Mouse (Mus musculus): ENCODE measurements around the gene Stat6.

Gene Stat6

DNA sequence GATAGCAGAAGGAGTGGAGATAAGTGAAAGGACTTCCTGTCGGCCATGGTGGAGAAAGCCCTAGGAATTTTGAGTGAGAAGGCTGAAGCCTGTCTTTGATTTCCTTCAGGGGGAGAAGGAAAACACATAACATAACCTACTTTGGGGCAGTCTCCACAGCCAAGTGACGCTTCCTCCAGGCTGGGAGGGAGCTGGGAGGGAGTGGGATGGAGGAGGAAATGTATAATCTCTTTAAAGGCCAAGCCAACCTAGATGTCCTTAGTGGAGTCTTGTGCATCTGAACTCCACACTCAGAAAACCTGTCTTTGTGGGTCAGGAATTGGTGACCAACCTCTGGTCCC lies 27.8 kb upstream of the Stat6 start:
- no peak for DNase-seq (ENCODE audit: low read depth, low spot score)

DNA sequence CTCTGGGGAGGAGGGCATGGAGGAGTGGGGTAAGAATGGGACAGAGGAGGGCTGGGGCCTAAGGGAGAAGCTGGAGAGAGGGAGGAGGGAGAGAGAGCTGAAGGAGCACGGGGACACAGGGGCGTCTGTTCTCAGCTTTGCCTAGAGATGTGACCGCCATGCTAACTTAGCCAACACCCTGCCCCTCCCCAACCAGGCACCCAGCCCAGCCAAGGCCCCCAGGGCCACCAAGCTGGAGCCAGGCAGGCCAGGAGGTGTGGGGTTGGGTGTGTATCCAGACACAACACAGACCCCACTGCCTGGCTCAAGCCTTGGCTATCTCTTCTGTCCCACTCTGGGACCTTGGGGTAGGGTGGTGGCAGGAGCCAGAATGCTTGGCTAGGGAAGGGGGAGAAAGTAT lies 27.2 kb upstream of the Stat6 start:
- no peak for DNase-seq (ENCODE audit: low read depth, low spot score)

DNA sequence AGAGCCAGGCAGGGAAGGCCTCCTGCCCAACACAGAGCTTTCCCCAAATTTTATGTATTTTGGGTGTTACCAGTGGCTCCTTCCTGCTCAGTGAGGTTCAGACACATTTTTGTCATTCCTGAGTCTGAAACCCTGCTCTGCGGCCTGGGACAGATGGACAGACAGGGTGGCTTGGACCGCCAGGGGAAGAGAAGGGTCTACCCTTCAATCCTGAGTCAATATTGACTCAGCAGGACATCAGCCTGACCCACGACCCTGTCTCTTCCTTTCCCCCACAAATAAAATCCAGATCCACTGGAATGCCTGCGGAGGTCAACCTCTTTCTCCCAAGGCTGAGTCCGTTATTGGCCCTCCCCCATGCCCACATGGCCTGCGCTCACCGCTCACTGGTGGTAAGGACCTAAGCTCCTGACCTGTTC lies 26.5 kb upstream of the Stat6 start:
- DNase-seq (ENCODE audit: low read depth, low spot score) = no peak

DNA sequence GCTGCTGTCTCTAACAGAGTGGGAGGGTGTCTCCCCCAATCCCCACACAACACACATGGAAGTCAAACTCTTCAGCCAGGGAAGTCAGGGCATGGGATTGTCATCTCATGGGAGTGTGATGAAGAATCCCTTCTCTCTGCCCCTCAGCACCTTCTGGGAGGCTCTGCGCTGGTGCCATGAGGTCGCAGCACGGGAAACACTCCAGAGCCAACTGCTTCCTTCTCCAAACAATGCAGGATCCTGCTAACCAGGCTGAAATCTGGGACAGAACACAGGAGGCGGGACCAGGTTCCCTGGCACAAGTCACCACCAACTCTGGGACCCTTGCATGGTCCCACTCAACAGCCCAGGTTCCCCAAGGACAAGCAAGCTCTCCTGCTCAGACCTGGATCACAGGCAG lies 25.5 kb upstream of the Stat6 start:
- DNase-seq (ENCODE audit: low read depth, low spot score) = no peak

DNA sequence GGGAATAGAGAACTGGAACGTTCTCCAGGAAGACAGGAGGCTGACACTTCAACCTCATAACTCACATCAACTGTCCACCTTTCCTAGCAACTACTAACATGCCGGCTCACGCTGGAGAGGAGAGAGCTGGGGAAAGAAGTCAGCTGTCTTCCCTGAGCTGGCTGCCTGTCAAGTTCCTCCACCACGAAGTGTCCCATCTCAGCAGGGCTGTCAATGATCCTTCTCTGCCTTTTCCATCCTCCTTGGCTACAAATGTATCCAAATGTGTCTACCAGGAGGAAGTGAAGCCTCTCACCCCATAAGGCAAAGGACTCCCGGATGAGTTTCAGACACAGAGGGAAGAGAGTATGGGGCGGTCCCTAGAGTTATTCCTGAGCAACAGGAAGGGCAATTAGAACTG lies 24.6 kb upstream of the Stat6 start:
- no peak for DNase-seq (ENCODE audit: low read depth, low spot score)

DNA sequence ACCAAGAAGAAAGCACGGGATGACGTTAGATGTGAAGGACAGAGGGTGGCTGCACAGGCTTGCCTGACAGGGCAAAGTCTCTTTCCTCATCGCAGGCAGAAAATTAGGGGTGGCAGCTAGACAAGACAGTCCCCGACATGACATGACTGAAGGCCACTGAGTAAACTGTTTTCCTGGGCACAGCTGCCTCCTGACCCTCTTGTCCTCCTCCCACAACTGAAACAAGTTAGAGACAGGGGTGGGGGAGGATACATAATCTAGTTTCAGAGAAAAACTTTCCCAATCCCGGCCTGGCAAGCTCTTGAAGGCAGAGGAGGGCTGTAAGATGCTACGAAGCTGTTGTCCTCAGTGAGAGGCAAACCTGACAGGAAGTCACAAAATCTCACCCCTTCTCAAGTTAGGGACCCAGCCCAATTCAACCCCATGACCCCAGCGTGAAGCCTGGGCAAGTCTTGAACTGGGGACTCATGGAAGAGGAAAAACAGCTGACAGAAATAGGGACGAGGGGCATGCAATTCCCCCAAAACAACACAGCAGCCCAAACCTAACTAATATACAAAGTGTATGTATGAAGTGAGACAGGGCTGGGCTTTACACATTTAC lies 23.6 kb upstream of the Stat6 start:
- no peak for DNase-seq (ENCODE audit: low read depth, low spot score)

DNA sequence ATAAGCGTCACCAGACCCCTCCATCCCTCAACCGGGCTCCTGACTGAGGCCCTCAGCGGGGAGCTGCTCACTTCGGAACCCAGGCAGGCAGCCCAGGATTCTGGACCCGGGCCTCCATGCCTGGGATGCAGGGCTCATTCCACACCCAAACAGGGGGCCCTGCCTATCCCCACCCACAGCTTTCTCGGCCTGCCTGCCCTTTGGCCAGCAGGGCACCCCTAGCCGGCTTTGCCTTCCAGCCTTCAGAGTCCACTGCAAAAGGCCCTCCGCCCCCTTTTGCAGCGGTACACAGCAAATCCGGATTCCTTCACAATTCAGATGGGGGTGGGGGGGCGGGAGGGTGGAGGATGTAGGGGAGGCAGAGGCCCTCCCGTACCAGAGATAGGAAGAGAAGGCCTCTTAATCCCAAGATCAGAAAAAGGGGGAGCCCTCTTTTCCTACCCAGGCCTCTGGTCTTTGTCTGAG lies 22.8 kb upstream of the Stat6 start:
- DNase-seq (ENCODE audit: low read depth, low spot score) = no peak

DNA sequence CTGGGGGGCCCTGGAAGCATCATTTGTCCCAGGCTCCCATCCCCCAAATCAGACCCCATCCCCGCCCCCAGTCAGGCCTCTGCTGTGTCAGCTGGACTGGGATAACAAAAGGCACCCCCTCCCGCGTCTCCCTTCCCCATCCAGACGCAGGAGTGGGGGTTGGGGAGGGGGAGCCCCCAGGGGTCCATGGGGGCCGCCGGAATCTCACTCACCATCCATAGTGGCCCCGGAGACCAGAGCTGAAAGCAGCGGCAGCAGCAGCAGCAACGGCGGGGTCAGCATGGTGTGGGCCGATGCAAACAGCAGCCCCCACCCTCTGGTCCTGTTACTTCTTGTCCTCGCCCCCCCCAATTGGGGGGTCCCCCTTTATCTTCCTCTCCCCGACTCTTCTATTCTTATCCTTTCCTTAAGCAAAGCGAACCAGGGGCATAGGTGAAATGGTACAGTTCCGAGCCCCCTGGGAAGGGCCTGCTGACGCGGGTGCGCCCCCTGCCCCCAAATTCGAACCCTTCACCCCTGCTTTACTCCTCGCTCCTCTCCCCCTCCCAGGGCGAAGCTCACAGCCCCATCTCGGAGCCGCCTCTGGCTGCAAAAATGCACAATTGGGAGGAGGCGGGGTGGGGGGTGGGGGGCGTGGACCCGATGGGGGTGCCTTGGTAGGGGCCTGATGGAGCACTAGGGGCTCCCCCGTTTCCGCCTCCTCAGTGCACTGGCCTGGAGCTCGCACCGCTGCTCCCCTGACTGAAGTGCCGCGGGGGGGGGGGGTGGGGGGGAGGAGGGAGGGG lies 22.2 kb upstream of the Stat6 start, which contains the start of gene Lrp1:
Lrp1 (minus strand) TSS at position 743 of the 785 bp plus-strand sequence.
- no peak for DNase-seq (ENCODE audit: low read depth, low spot score)

DNA sequence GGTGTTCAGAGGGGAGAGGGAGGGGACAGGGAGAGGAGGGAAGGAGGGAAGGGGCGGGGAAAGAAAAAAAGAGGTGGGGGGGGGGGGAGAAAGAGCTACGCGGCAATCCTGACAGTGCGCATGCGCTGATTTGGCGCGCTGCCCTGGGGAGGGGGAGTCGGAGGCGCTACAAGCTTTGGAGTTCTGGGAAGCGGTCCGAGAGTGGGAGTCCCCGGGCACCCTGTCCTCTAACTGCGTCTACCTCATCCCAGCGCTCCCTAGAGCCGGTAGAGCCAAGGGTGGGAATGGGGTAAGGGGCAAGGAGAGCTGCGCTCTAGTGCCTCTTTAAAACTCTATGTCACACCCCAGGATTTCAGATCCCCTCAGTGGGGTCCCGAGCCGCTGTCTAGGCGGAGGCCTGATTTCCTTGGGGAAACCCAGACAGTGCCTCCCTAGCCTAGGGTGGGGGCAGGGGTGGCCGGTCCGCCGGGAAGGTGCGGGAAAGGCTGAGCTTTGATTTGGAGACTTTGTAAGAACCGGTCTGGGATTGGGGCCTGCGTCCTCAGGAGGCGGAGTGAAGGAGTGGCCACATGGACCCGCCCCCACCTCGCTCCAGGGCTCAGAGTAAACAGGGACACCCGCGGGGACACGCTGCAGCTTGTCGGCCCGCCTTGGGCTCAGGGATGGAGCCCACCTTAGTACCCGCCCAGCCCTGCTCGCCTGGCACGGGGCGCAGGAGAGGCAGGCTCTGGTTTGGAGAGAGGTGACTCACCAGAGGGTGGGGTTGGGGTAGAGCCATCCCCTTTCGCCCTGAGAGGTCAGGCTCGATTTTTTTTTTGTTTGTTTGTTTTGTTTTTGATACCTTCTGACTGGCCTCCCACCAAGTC lies 21.4 kb upstream of the Stat6 start:
- DNase-seq (ENCODE audit: low read depth, low spot score) = no peak

DNA sequence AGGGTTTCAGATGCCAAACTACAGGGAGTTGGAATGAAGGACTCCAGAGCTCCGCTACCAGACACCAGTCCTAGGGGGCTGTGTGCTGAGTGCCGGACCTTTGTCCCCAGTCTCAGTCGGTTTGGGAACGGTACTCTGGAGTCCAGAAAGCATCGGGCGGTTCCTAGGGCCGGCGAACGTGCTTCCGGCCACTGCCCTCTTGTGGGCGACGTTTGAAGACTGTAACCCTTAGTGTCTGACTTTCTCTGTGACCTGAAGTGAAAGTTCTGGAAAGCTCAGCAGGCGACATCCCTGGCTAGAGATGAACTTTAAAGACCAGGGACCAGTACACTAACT lies 20.8 kb upstream of the Stat6 start:
- DNase-seq (ENCODE audit: low read depth, low spot score) = no peak

DNA sequence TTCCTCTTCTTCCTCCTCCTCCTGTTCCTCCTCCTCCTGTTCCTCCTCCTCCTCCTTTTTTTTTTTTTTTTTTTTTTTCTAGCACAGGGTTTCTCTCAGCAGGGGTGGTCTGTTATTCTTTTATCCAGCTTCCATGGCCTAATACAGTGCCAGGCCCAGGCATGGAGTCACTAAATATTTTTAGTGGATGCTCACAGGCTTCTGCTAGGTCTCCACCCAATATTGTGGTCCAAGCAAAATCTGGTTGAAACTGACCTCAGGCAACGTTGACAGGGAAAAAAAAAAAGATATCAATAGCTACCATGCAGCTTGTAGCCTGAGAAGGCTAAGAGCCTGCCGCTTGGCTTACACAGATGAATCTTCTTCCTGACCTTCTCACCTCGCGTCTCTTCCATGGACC lies 20.1 kb upstream of the Stat6 start:
- no peak for DNase-seq (ENCODE audit: low read depth, low spot score)

DNA sequence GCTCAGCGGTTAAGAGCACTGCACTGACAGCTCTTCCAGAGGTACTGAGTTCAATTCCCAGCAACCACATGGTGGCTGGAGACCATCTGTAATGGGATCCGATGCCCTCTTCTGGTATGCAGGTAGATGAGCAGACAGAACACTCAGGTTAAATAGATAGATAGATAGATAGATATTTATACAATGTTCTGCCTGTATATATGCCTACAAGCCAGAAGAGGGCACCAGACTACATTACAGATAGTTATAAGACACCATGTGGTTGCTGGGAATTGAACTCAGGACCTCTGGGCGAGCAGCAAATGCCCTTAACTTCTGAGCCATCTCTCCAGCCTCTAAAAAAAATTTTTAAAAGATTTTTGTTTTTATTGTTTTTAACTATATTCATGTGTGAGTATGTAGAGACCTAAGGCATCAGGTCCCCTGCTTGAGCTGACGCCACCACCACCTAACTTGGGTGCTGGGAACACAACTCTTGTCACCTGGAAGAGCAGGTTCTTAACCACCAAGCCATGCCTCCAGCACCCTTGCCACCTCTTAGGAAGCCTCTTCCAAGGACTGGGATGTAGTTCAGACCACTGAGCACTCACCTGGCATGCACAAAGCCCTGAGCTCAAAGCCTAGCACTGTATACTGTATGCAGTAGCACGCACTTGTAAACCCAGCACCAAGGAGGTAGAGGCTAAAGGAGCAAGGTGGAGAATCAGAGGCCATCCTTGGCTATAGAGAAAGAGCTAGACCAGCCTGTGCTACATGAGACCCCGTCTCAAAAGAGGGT lies 19.2 kb upstream of the Stat6 start:
- DNase-seq (ENCODE audit: low read depth, low spot score) = no peak

DNA sequence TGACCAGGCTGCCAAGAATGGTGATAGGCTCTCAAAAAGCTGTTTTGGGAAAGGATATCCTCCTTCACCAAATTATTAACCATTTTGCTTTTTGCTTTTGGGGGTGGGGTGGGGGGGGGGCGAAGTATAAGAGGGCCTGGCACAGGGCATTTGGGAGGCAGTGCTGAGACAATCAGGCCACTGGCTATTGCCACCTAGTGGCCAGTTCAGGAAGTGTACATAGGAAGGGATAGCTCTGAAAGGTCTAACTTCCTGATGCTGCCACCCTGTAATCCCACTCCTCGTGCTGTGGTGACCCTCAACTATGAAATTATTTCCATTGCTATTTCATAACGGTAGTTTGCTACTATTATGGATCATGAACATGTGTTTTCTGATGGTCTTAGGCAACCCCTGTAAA lies 16.4 kb upstream of the Stat6 start:
- peak; percentile 9 for DNase-seq (ENCODE audit: low read depth, low spot score)

DNA sequence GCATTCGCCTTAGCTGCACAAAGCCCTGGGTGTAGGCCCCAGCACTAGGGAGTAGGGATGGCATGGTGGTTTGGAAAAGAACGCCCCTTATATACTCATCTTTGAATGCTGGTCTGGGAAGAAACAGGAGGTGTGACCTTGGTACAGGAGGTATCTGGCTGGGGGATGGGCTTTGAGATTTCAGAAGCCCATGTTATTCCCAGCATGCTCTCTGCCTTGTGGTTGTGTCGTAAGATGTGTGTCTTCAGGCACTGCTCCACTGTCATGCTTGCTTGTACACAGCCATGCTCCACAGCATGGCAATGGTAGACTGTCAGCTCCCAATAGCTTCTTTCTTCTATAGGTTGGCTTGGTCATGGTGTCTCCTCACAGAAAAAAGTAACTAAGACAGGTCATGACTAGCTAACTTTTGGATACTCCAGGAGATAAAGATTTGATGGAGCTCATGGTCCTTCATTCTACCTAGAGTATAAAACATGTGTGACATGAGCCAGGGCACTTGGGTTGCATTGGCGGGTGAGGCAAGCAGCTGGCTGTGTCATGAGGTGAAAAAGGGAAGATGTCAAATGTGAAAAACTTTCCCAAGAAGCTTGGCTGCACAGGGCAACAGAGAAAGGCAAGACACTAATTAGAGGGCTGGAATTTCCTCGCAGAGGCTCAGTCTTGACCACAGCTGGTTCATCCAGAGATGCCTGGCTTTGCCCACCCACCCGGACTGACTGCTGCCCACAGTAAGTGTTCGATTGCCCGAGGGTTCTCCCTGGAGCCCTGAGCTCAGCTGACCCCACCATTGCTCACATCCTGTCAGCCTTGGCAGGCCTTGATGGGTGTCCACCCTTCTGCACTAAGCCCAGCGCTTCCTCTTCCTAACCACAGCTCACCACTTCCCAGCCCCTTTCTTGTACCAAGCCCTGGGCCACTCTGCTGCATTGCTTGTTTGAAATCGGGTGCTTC lies 11.2 kb upstream of the Stat6 start:
- no peak for DNase-seq (ENCODE audit: low read depth, low spot score)

DNA sequence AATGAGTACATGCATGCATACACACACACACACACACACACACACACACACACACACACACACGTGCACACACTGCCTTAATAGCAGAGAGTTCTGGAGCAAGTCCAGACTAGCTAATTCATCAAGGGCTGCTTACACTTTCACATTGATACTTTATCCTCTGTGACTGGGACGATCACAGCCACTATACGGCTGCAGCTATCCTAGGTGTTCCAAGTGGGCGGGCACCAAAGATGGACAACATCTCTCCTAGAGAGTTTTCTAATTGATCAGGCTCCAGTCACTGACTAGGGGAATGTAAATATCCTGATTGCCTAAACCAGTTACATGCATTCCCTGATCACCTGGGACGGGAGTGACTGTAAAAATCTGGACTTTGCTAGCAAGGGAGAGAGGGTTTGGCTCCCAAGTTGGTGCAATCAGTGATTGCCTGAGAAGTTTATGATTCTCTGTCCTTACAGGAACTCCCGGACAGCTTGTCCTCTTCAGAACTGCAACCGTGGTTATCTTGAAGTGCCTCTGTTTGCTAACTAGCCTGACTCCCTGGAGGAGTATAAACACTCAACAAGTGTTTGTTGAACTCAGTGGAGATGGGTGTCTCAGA lies 10.0 kb upstream of the Stat6 start:
- no peak for DNase-seq (ENCODE audit: low read depth, low spot score)

DNA sequence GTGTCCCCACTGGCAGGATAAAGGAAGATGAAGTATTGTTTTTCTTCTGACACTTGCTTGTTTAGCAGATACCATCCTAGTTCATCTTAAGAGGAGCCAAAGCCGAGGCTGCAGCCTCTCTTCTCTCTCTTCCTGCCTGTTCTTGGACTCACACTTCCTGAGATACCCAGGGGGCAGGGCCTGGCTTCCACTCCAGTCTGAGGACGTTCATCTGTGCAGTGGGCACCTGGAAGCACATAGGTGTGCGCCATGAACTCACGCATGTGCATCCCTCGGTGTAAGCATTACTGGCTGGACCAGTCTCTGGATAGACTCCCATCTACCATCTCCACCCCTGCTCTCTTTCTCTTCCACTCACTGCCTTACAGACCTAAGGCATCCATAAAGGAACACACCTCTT lies 2.4 kb upstream of the Stat6 start:
- DNase-seq (ENCODE audit: low read depth, low spot score) = no peak

DNA sequence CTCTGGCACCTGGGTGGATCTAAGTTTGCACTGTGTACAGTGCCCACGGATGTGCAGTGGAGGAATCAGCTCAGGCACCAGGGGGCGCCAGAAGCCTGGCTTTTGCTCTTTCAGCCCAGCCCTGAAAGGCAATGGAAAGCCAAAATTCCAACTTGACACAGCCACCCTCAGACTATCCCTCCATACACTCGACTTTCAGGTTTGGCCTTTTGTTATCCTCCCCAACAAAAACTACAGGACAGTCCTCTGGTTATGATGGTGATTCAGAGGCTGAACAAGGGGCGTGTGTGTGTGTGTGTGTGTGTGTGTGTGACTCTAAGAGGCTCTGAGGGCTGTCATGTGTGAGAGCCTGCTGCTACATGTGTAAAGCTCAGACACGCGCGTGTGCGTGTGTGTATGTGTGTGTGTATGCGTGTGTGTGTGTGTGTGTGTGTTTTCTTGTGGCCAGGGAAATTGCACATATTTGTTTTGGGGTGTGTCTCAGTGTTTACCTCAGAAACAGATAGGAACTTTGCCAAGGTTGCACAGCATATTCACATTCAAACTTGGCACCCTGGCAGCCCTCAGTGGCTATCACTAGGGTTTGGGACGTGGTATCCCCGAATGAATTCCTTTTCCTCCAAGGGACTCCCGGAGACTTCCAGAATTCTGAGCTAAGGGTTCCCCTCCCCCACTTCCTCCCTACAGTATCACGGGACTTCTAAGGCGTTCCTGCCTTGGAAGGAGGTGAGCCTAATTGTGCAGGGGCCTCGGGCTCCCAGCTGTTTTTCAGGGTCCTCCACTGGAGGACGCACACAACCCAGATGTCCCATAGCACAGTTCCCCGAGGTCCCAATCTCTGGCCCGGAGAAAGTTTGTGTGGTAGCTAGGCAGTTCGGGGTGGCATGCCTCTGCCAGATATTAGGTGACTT lies 670 bp upstream of the Stat6 start:
- DNase-seq (ENCODE audit: low read depth, low spot score) = peak; percentile 68

DNA sequence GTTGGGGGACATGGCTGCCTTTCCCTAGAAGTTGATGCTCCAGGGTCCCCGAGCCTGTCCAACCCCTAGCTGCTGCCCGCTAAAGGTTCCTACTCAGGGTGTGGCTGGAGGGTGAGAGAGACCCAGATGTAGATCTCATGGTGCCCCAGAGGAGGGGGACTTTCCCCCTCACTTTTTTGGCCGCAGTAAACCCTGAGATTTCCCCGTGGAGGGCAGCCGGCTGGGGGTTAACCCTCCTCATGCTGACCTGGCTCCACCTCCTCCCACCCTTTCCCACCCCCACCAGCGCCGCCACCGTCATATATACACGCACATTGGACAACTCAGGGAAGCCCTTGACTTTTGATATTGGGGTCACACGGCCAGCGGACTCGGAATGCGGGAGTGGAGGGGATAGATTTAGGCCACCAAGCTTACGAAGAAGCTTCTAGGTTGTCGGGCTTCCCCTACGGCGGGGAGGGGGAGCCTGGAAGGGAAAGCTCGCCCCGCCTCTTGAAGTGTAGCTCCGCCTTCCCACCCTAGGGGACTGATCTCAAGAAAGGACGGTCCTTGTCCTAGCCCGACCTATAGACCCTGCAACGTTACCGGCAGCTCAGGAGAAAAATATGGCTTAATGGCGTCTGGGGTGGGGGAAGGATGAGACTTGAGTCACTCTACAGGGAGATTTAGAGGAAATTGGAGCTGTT lies 910 bp downstream of the Stat6 start:
- peak; percentile 49 for DNase-seq (ENCODE audit: low read depth, low spot score)

DNA sequence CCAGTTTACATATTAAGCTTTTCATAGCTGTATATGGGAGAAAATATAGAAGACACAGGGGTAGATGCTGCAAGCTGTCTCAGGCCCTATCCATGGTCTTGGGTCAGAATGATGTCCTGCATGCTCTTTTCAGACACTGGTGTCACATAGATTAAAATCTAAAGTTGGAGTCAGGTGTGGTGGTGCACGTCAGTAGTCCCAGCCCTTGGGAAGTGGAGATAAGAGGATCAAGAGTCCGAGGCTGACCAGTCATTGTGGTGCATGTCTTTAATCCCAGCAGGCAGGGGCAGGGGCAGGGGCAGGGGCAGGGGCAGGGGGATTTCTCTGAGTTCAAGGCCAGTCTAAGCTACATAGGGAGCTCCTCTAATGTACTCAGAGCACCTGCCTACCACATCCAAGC lies 3.0 kb downstream of the Stat6 start:
- no peak for DNase-seq (ENCODE audit: low read depth, low spot score)
